Mouse (Mus musculus): ENCODE measurements around the gene Pde8a.
A peak's percentile ranks its signal among the peaks of the same experiment; 100 is the strongest.

The Pde8a gene

GRCm38 (mm10) chr7:81212261-81212681 lies 1.1 kb upstream of the Pde8a start:
- peak; percentile 53 for DNase-seq

- peak; percentile 87 for DNase-seq
These were observed 574 bp upstream of the Pde8a start for GRCm38 (mm10) chr7:81212697-81213346.

- peak; percentile 11 for DNase-seq
These were observed 934 bp downstream of the Pde8a start for GRCm38 (mm10) chr7:81214153-81214907.

- DNase-seq: no peak
These were observed 2.6 kb downstream of the Pde8a start for GRCm38 (mm10) chr7:81215950-81216349.

- no peak for DNase-seq
These were observed 5.9 kb downstream of the Pde8a start for GRCm38 (mm10) chr7:81219321-81219720.

- DNase-seq: no peak
These were observed 7.0 kb downstream of the Pde8a start for GRCm38 (mm10) chr7:81220381-81220780.

GRCm38 (mm10) chr7:81224260-81224659 lies 10.9 kb downstream of the Pde8a start:
- no peak for DNase-seq

GRCm38 (mm10) chr7:81230091-81230792 lies 16.8 kb downstream of the Pde8a start:
- DNase-seq: no peak

GRCm38 (mm10) chr7:81232674-81233073 lies 19.3 kb downstream of the Pde8a start:
- DNase-seq: no peak

GRCm38 (mm10) chr7:81235117-81235516 lies 21.7 kb downstream of the Pde8a start:
- no peak for DNase-seq

GRCm38 (mm10) chr7:81235600-81236223 lies 22.3 kb downstream of the Pde8a start:
- DNase-seq: no peak

- DNase-seq: no peak
These were observed 30.0 kb downstream of the Pde8a start for GRCm38 (mm10) chr7:81243361-81243760.

GRCm38 (mm10) chr7:81249854-81250279 lies 36.5 kb downstream of the Pde8a start:
- DNase-seq: no peak

GRCm38 (mm10) chr7:81250601-81251000 lies 37.2 kb downstream of the Pde8a start:
- no peak for DNase-seq

GRCm38 (mm10) chr7:81251521-81251920 lies 38.1 kb downstream of the Pde8a start:
- no peak for DNase-seq

- DNase-seq: no peak
These were observed 39.9 kb downstream of the Pde8a start for GRCm38 (mm10) chr7:81253317-81253716.

- DNase-seq: no peak
These were observed 41.2 kb downstream of the Pde8a start for GRCm38 (mm10) chr7:81254579-81254978.

- DNase-seq: no peak
These were observed 42.1 kb downstream of the Pde8a start for GRCm38 (mm10) chr7:81255456-81255855.

GRCm38 (mm10) chr7:81256773-81257172 lies 43.4 kb downstream of the Pde8a start:
- DNase-seq: no peak

GRCm38 (mm10) chr7:81261548-81261947 lies 48.2 kb downstream of the Pde8a start:
- no peak for DNase-seq

GRCm38 (mm10) chr7:81272908-81273307 lies 59.5 kb downstream of the Pde8a start:
- DNase-seq: no peak

- no peak for DNase-seq
These were observed 65.6 kb downstream of the Pde8a start for GRCm38 (mm10) chr7:81278966-81279365.

GRCm38 (mm10) chr7:81281240-81281639 lies 67.8 kb downstream of the Pde8a start:
- DNase-seq: no peak
